Mouse (Mus musculus) splenic B cell, adult 2 months (primary cell): Measurements from ENCODE around the gene Cacna2d3.

Experiments
- DNase-seq: peaks from one replicate; pipeline ENCODE4 v3.0.0-alpha.2; 2011; ENCODE audit warnings: low read depth, low spot score
- H3K27me3 ChIP-seq: 2 replicates; pipeline ENCODE4 v1.6.1; 2012; ENCODE audit warnings: mild to moderate bottlenecking, low read length, moderate library complexity, mixed read lengths; ENCODE audit not compliant: control insufficient read depth, poor library complexity, insufficient read depth, severe bottlenecking
- H3K36me3 ChIP-seq: 2 replicates; pipeline ENCODE4 v1.6.1; 2012; ENCODE audit warnings: mild to moderate bottlenecking, low read length, moderate library complexity, mixed read lengths; ENCODE audit not compliant: control insufficient read depth, poor library complexity, insufficient read depth, severe bottlenecking

Cacna2d3 gene

GRCm38 (mm10) chr14:28918871-28919270 is 802.8 kb downstream of the Cacna2d3 start:
- DNase-seq: no peak
- Histone ChIP-seq H3K36me3 (no peaks in the 10 kb centered on the region), H3K27me3 (no peaks in the 10 kb centered on the region)

- Histone ChIP-seq H3K27me3 (no peaks in the 10 kb centered on the region), H3K36me3 (no peaks in the 10 kb centered on the region)
- DNase-seq: no peak
These were observed 806.7 kb downstream of the Cacna2d3 start for GRCm38 (mm10) chr14:28915004-28915403.

GRCm38 (mm10) chr14:28907659-28908058 is 814.0 kb downstream of the Cacna2d3 start:
- Histone ChIP-seq H3K27me3 (no peaks in the 10 kb centered on the region), H3K36me3 (no peaks in the 10 kb centered on the region)
- DNase-seq: no peak

- no peaks in the 10 kb centered on the region for H3K27me3 ChIP-seq
- no peak for DNase-seq
- H3K36me3 ChIP-seq: no peaks in the 10 kb centered on the region
These were observed 829.1 kb downstream of the Cacna2d3 start for GRCm38 (mm10) chr14:28892530-28892929.

- Histone ChIP-seq H3K27me3 (no peaks in the 10 kb centered on the region), H3K36me3 (no peaks in the 10 kb centered on the region)
- DNase-seq: no peak
These were observed 834.3 kb downstream of the Cacna2d3 start for GRCm38 (mm10) chr14:28887373-28887772.

- no peaks in the 10 kb centered on the region for H3K36me3 ChIP-seq
- H3K27me3 ChIP-seq: no peaks in the 10 kb centered on the region
- DNase-seq: no peak
These were observed 835.0 kb downstream of the Cacna2d3 start for GRCm38 (mm10) chr14:28886661-28887060.

GRCm38 (mm10) chr14:28870983-28871382 is 850.7 kb downstream of the Cacna2d3 start:
- H3K27me3 ChIP-seq: no peaks in the 10 kb centered on the region
- no peak for DNase-seq

GRCm38 (mm10) chr14:28870382-28870781 is 851.3 kb downstream of the Cacna2d3 start:
- H3K27me3 ChIP-seq: no peaks in the 10 kb centered on the region
- no peaks in the 10 kb centered on the region for H3K36me3 ChIP-seq
- no peak for DNase-seq

More at GRCm38 (mm10) chr14:28870983-28871382, 850.7 kb downstream of the Cacna2d3 start:
- H3K36me3 ChIP-seq: no peaks in the 10 kb centered on the region

GRCm38 (mm10) chr14:28864925-28865324 is 856.7 kb downstream of the Cacna2d3 start:
- no peak for DNase-seq

GRCm38 (mm10) chr14:28861142-28861541 is 860.5 kb downstream of the Cacna2d3 start:
- H3K27me3 ChIP-seq: no peaks in the 10 kb centered on the region

More at GRCm38 (mm10) chr14:28864925-28865324, 856.7 kb downstream of the Cacna2d3 start:
- Histone ChIP-seq H3K36me3 (no peaks in the 10 kb centered on the region), H3K27me3 (no peaks in the 10 kb centered on the region)

More at GRCm38 (mm10) chr14:28861142-28861541, 860.5 kb downstream of the Cacna2d3 start:
- no peak for DNase-seq
- H3K36me3 ChIP-seq: no peaks in the 10 kb centered on the region
